Mouse (Mus musculus) liver, embryonic 15.5 days (tissue): ENCODE measurements around the gene Rab31. TPM values are rescaled to one million over a fixed set of nuclear protein-coding genes. Genes with fewer than 3 reads are reported as not detected.

Experiments used
- ATAC-seq: fragments of 200-750 bp; cut with Nextera tagmentation; 2 replicates; pipeline ENCODE4 v1.8.0; 2017; ENCODE audit warnings: moderate number of reproducible peaks, mild to moderate bottlenecking, moderate library complexity; ENCODE audit not compliant: insufficient read depth
- H3K27ac ChIP-seq: fragments of 300-500 bp; sonication (generic); replicated peaks from 2 replicates; pipeline ENCODE4 v1.5.1; 2015; ENCODE audit warnings: mild to moderate bottlenecking, inconsistent platforms
- H3K27me3 ChIP-seq: fragments of 300-500 bp; sonication (generic); 2 replicates; pipeline ENCODE4 v1.6.1; 2015; ENCODE audit warnings: mild to moderate bottlenecking, inconsistent platforms
- H3K36me3 ChIP-seq: fragments of 300-500 bp; sonication (generic); replicated peaks from 2 replicates; pipeline ENCODE4 v1.6.1; 2015; ENCODE audit warnings: moderate library complexity, mild to moderate bottlenecking, inconsistent platforms
- H3K4me1 ChIP-seq: fragments of 300-500 bp; sonication (generic); replicated peaks from 2 replicates; pipeline ENCODE4 v1.6.1; 2015; ENCODE audit warnings: inconsistent platforms
- H3K4me2 ChIP-seq: fragments of 300-500 bp; sonication (generic); 2 replicates; pipeline ENCODE4 v1.6.1; 2015; ENCODE audit warnings: moderate library complexity, mild to moderate bottlenecking, inconsistent platforms
- H3K4me3 ChIP-seq: fragments of 300-500 bp; sonication (generic); replicated peaks from 2 replicates; pipeline ENCODE4 v1.5.1; 2015; ENCODE audit warnings: mild to moderate bottlenecking, inconsistent platforms
- H3K9ac ChIP-seq: fragments of 300-500 bp; sonication (generic); 2 replicates; pipeline ENCODE4 v1.6.1; 2015; ENCODE audit warnings: moderate library complexity, mild to moderate bottlenecking, inconsistent platforms
- H3K9me3 ChIP-seq: fragments of 300-500 bp; sonication (generic); replicated peaks from 2 replicates; pipeline ENCODE4 v1.6.1; 2016; ENCODE audit warnings: inconsistent platforms
- WGBS: fragments of 180-500 bp; shearing (Covaris S2); methylation state at CpG from one replicate; pipeline ENCODE4 v1.1.7; 2015; ENCODE audit warnings: mixed read lengths; ENCODE audit not compliant: insufficient replicate concordance; 5-methylcytosine and 5-hydroxymethylcytosine counted together
- polyA plus RNA-seq: library from polyadenylated mRNA; unstranded; fragments of >200 nt; fragmentation: Nextera tagmentation; extraction: Ambion mirVana; gene quantifications from 2 replicates; pipeline ENCODE4 v1.2.1, GENCODE M21; 2015

Rab31 gene
- polyA plus RNA-seq, 1 experiment from 2014 or later: 6.1 TPM

DNA sequence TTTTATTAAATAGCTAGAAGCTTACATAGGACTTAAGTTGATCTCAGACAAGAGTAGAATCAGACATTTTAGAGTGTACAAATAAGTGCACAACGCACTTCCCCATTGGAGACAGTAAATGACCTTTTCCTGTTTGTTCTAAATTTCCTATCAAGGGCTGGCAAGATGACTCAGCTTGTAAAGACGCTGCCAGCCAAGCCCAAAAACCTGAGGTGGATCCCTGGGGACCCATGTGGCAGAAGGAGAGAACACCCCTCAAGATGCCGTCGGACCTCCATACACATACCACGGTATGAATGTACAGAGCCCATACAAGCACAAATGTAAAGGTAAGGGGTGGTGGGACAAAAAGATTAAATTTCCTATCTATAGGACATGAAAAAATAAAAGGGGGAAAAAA, 35.4 kb downstream of the Rab31 start:
- Histone ChIP-seq H3K9me3 (no peaks in the 10 kb centered on the region), H3K27ac (no peak overlapping the region), H3K36me3 (no peaks in the 10 kb centered on the region), H3K4me2 (no peak overlapping the region), H3K4me1 (0 out of 2 replicates have a peak, but pooled peaks cover 4% of the 10 kb centered on the region), H3K4me3 (no peak overlapping the region), H3K27me3 (no peaks in the 10 kb centered on the region), H3K9ac (no peak overlapping the region)
- no peak for ATAC-seq
- whole genome bisulfite sequencing: 36% methylated on average over 5 of the region's 5 CpGs

- 62% methylated on average over 2 of the region's 2 CpGs for WGBS
- H3K9me3 ChIP-seq: no peaks in the 10 kb centered on the region
- no peak overlapping the region for H3K9ac ChIP-seq
- H3K4me3 ChIP-seq: no peak overlapping the region
- H3K27me3 ChIP-seq: no peaks in the 10 kb centered on the region
- ATAC-seq: no peak
- H3K4me1 ChIP-seq: 0 out of 2 replicates have a peak, but pooled peaks cover 4% of the 10 kb centered on the region
- no peak overlapping the region for H3K27ac ChIP-seq
- no peaks in the 10 kb centered on the region for H3K36me3 ChIP-seq
- H3K4me2 ChIP-seq: no peak overlapping the region
Observed at GRCm38 (mm10) chr17:65735088-65735487, 37.5 kb downstream of the Rab31 start.

DNA sequence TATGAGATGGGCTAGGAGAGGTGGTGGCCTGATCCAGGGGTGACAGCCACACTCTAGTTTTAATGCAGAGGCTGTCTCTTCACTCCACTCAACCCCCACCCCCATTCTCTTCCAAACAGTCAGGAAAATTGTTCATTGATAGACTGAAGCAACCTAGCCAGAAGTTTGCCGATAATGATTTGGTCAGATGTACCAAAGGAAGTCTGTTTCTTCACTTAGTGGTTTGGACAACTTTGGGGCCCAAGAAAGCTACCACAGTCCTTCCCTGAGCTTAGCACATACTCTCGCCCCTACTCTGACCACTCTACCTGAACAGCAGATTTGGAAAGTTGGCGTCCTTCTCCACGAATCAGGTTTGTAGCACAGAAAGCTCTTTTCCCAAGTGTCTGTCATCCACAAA, 39.9 kb downstream of the Rab31 start:
- H3K27ac ChIP-seq: no peak overlapping the region
- 0 out of 2 replicates have a peak, but pooled peaks cover 3% of the 10 kb centered on the region for H3K4me1 ChIP-seq
- H3K36me3 ChIP-seq: no peaks in the 10 kb centered on the region
- no peak overlapping the region for H3K4me3 ChIP-seq
- no peak overlapping the region for H3K4me2 ChIP-seq
- H3K27me3 ChIP-seq: no peaks in the 10 kb centered on the region
- H3K9ac ChIP-seq: no peak overlapping the region
- ATAC-seq: no peak
- 46% methylated on average over 4 of the region's 4 CpGs for WGBS
- H3K9me3 ChIP-seq: no peaks in the 10 kb centered on the region

DNA sequence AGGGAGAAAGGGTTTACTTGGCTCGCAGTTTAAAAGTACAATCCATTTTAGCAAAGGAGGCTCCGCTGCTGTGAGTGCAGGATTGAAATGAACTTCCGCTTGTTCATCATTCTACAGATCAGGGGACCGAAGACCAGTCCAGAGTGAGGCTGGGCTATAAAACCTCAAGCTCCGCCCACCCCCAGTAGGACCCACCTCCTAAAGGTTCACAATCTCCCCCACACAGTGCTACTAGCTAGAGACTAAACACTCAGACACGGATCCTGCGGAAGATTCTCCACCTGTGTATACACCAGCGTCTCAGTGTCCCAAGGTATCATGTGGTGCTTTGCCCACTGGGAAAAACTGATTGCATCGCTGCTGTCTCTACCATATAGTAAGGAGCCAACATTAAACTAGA, 40.8 kb downstream of the Rab31 start:
- no peaks in the 10 kb centered on the region for H3K4me1 ChIP-seq
- no peaks in the 10 kb centered on the region for H3K9me3 ChIP-seq
- no peak for ATAC-seq
- no peaks in the 10 kb centered on the region for H3K36me3 ChIP-seq
- H3K4me2 ChIP-seq: no peak overlapping the region
- WGBS: 64% methylated on average over 9 of the region's 9 CpGs
- H3K9ac ChIP-seq: no peak overlapping the region
- no peak overlapping the region for H3K27ac ChIP-seq
- H3K27me3 ChIP-seq: no peaks in the 10 kb centered on the region
- no peak overlapping the region for H3K4me3 ChIP-seq

DNA sequence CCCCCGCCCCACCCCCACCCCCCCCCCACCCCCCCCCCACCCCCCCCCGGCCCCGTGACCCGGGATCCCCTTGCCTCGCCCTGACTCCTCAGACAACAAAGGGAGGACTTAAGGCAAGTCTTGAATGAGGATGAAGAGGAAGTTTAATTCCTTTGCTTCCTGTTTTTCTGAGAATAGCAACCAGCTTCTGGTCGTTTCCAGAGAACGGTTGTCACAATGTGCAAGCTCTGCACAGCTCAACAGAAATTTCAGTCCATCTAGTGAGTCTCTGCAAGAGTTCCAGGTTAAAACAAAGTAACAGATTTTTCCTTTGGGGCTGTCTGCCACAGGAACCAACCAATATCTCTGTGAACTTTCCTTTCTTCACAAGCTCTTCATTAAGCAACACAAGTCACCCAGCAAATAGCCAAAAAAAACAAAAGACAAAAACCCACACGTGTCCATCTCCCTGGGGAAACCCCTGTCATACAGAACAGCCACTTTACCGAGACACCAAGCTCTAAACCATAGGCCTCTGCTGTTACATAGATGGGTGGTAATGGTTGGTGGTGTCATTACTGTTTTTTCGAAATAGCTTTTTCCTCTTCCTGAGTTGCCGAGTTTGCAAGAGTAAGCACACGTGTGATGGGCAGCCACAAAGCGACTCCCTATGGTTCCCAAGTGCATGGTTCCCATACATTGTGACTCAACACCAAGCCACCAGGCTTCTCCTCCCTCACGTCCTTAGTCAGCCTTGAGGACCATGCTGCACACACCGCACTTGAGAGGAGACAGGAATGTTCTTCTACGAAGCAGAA, 42.4 kb downstream of the Rab31 start:
- Histone ChIP-seq H3K27me3 (no peaks in the 10 kb centered on the region), H3K4me3 (no peak overlapping the region), H3K36me3 (no peaks in the 10 kb centered on the region), H3K4me2 (no peak overlapping the region), H3K27ac (peak overlapping the region; percentile 53), H3K9ac (no peak overlapping the region), H3K4me1 (0 out of 2 replicates have a peak, but pooled peaks cover 6% of the 10 kb centered on the region), H3K9me3 (no peaks in the 10 kb centered on the region)
- 34% methylated on average over 16 of the region's 16 CpGs for WGBS
- ATAC-seq: 0 out of 2 replicates have a peak, but pooled peaks have one; percentile 12

DNA sequence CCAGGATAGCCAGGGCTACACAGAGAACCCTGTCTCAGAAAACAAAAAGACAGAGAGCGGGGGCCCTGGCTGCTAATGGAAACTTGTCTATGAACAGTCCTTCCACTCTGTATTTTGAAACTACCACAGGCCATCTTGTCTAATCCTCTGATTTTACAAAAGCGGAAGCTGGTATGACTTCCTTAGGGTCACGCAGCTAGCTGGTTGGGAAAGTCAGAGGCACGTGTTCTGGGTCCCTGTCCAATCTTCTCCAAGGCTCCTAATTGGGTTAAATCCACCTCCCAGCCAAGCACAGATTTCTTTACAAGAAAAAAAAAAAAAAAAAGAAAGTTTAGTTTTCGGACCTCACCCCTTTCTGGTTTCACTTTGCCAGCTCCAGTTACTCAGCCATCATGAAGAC, 45.8 kb downstream of the Rab31 start:
- Histone ChIP-seq H3K27me3 (no peaks in the 10 kb centered on the region), H3K9ac (no peak overlapping the region), H3K4me1 (0 out of 2 replicates have a peak, but pooled peaks cover 15% of the 10 kb centered on the region), H3K4me2 (no peak overlapping the region), H3K9me3 (no peaks in the 10 kb centered on the region), H3K27ac (peak overlapping the region; percentile 49; the same call in 1 of the 2 replicates), H3K36me3 (no peaks in the 10 kb centered on the region), H3K4me3 (no peak overlapping the region)
- 51% methylated on average over 5 of the region's 5 CpGs for WGBS
- no peak for ATAC-seq

GRCm38 (mm10) chr17:65726274-65726673, 46.3 kb downstream of the Rab31 start:
- H3K4me3 ChIP-seq: no peak overlapping the region
- WGBS: 74% methylated on average over 6 of the region's 6 CpGs
- no peak for ATAC-seq
- H3K27ac ChIP-seq: peak overlapping the region; percentile 49; the same call in 1 of the 2 replicates
- no peaks in the 10 kb centered on the region for H3K27me3 ChIP-seq
- no peak overlapping the region for H3K9ac ChIP-seq
- H3K4me1 ChIP-seq: 0 out of 2 replicates have a peak, but pooled peaks cover 15% of the 10 kb centered on the region
- no peak overlapping the region for H3K4me2 ChIP-seq
- H3K9me3 ChIP-seq: no peaks in the 10 kb centered on the region
- no peaks in the 10 kb centered on the region for H3K36me3 ChIP-seq

DNA sequence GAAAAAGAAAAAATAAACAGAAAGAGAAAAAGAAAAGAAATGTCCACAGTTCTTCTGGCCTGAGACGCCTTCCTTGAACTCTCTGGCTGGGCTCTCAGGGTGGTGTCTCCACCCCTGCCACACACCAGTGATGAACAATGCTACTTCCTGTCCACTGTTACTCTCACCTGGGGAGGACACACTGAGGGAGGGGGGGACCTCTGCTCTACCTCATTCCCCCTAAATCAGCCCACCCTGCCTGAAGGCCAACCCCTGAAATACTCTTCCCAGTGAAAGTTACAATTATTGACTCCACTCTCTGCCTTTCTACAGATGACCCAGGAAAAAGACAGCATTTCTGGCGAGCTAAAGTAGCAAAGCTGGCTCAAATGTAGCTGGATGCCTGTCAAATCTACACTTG, 46.7 kb downstream of the Rab31 start:
- H3K4me1 ChIP-seq: 0 out of 2 replicates have a peak, but pooled peaks cover 15% of the 10 kb centered on the region
- no peak for ATAC-seq
- no peak overlapping the region for H3K9ac ChIP-seq
- H3K27ac ChIP-seq: 0 out of 2 replicates have a peak overlapping the region, but pooled peaks have one; percentile 49
- H3K9me3 ChIP-seq: no peaks in the 10 kb centered on the region
- H3K36me3 ChIP-seq: no peaks in the 10 kb centered on the region
- H3K4me2 ChIP-seq: no peak overlapping the region
- H3K4me3 ChIP-seq: no peak overlapping the region
- no peaks in the 10 kb centered on the region for H3K27me3 ChIP-seq
- 57% methylated on average over 2 of the region's 2 CpGs for WGBS

DNA sequence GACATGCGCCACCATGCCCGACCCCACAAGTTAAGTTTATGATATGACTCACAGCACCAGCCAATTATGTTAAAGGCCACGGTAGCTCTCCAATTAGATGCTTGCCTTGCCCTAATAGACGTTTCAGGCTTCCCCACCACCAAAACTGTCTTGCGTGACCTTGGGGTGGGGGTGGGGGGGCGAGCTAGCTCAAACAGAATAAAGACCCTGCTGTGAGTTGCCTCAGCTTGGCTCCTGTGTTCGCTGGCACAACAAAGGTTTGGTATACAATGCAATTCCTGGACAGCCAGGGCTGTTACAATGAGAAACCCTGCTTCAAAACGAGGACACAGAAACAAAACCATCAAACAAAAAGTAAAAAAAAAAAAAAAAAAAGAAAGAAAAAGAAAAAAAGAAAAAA, 47.2 kb downstream of the Rab31 start:
- 56% methylated on average over 8 of the region's 8 CpGs for WGBS
- no peak overlapping the region for H3K4me3 ChIP-seq
- 0 out of 2 replicates have a peak, but pooled peaks cover under 1% of the 10 kb centered on the region for H3K36me3 ChIP-seq
- no peak for ATAC-seq
- H3K4me1 ChIP-seq: 0 out of 2 replicates have a peak, but pooled peaks cover 15% of the 10 kb centered on the region
- no peak overlapping the region for H3K27ac ChIP-seq
- no peak overlapping the region for H3K4me2 ChIP-seq
- H3K9ac ChIP-seq: no peak overlapping the region
- H3K9me3 ChIP-seq: no peaks in the 10 kb centered on the region
- H3K27me3 ChIP-seq: no peaks in the 10 kb centered on the region

- Histone ChIP-seq H3K4me2 (peak overlapping the region; percentile 2; the same call in 1 of the 2 replicates), H3K4me1 (0 out of 2 replicates have a peak, but pooled peaks cover 15% of the 10 kb centered on the region), H3K4me3 (no peak overlapping the region), H3K36me3 (peaks cover 8% of the 10 kb centered on the region; the same call in 1 of the 2 replicates), H3K27ac (no peak overlapping the region; the same call in 1 of the 2 replicates), H3K9ac (no peak overlapping the region), H3K27me3 (no peaks in the 10 kb centered on the region), H3K9me3 (no peaks in the 10 kb centered on the region)
- 41% methylated on average over 11 of the region's 11 CpGs for WGBS
- peak; percentile 66 for ATAC-seq
Observed at GRCm38 (mm10) chr17:65724254-65724653, 48.3 kb downstream of the Rab31 start.

GRCm38 (mm10) chr17:65723633-65724032, 48.9 kb downstream of the Rab31 start:
- peaks cover 8% of the 10 kb centered on the region; the same call in 1 of the 2 replicates for H3K36me3 ChIP-seq
- 0 out of 2 replicates have a peak, but pooled peaks cover 15% of the 10 kb centered on the region for H3K4me1 ChIP-seq
- H3K27ac ChIP-seq: no peak overlapping the region; the same call in 1 of the 2 replicates
- no peaks in the 10 kb centered on the region for H3K27me3 ChIP-seq
- H3K9me3 ChIP-seq: no peaks in the 10 kb centered on the region
- H3K9ac ChIP-seq: no peak overlapping the region
- H3K4me2 ChIP-seq: peak overlapping the region; percentile 2; the same call in 1 of the 2 replicates
- 68% methylated on average over 8 of the region's 8 CpGs for WGBS
- no peak for ATAC-seq
- H3K4me3 ChIP-seq: no peak overlapping the region
